Mouse (Mus musculus): ENCODE measurements around the gene Gpr37l1. TPM values are rescaled to one million over a fixed set of nuclear protein-coding genes. Genes with fewer than 3 reads are reported as not detected.

Gpr37l1 gene
- total RNA-seq, 2 experiments from 2014 or later = 0.29 TPM; not detected in 1

DNA sequence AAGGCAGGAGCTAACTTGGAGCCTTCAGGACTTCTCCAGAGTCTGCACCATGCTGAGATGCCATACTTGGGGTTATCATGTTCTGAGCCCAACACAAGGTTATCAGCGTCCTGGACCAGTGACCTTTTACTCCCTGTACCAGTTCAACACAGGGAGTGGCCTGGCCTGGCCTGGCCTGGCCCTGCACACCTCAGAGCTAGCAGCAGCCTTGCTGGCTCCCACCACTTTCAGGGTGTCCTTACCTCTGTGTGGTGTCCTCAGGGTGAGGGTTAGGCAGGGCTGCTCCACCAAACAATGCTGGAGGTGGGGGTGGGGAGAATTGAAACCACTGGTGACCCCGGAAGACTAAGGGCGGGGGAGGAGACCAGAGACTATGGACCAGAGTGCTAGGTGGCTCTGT lies 15.5 kb upstream of the Gpr37l1 start:
- intact Hi-C loops (cut with DNase I) = no loop called here
- no peak for DNase-seq

DNA sequence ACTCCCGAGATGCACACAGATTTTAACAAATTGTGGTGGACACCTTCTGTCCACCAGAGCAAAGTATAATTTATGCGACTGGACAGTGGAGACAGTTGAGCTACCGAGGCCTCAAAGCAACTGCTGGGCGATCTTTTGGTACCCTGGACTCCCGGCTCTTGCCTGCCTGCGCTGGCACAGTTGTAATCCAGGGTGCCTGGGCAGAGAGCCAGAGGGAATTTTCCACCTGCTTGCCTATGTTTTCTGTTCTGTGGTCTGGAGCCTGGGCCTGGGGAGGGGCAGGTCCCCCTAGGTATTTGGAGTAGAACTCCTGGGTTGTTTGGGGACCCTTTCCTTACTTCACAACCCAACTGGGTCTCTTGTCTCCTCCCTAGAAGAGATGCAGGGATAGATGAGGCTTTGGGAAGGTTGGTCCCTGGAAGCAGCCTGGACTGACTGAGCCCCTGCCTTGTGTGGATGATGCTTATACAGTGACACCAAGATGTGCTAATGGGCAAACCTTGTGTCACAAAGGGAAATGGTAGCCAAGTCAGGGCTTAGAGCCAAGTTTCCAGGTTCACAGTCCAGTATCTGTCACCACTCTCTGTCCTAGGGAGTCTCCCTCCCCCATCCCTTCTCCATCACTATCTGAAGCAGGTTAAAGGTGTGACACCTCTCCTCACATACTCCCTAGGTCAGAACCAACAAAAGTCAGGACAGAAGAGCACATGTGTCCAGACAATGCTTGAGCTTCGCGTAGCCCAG lies 14.6 kb upstream of the Gpr37l1 start:
- DNase-seq = no peak
- intact Hi-C loops (cut with DNase I) = no loop called here

DNA sequence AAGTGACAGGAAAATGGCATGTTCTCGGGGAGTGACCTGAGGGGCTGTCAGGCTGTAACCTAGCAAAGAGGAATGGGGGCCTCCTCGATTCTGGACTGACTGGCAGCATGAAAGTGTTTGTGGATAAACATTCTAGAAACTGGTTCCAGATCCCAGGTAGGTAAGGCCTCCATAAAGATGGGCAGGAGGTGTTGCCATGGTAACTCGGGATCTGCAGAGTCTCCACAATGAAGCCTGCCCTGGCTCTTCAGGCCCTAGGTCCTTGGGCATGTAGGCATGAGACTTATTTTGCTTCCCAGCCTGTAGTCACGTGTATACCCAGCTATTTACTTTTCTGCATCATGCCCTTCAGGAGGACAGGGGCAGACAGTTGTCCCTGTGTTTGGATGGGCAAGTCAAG lies 13.8 kb upstream of the Gpr37l1 start:
- intact Hi-C loops (cut with DNase I) = no loop called here

DNA sequence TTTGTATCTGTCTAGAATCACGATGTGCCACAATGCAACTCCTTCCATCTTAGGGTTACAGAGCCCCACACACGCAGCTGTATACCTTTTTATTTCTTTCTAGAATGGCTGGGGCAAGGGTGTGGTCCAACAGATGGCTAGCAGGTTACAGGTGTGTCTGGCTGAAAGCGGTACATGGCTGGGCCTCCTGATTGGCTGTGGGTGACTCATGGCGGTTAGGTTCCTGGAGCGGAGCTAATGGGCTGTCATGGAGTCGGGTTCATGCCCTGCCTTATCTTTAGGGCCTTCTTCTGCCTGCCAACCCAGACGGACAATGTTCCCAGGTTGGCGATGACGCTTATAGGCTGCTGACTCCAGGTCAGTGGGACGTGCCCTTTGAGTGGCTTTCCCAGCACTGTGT lies 13.3 kb upstream of the Gpr37l1 start:
- intact Hi-C loops (cut with DNase I) = no loop called here
- no peak for DNase-seq

More for the DNA sequence above, 13.8 kb upstream of the Gpr37l1 start:
- DNase-seq = no peak

DNA sequence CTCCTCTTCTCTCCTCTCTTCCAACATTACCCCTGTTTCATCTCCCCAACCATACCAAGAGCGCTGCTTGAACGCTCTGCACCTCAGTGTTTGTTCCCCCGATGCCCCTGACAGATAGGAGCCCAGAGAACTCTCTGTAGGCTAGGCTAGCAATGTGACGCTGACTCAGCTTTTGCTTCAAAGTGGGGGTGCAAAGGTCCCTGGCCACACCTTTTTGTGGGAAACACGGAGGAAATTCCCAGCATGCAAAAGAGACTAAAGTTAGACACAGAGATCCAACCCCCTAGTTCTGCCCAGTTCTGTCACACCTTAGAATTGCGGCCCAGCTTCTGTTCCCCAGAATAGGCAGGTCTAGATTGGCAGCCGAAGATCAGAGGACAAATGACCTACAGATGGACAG lies 11.4 kb upstream of the Gpr37l1 start:
- intact Hi-C loops (cut with DNase I) = no loop called here
- no peak for DNase-seq

DNA sequence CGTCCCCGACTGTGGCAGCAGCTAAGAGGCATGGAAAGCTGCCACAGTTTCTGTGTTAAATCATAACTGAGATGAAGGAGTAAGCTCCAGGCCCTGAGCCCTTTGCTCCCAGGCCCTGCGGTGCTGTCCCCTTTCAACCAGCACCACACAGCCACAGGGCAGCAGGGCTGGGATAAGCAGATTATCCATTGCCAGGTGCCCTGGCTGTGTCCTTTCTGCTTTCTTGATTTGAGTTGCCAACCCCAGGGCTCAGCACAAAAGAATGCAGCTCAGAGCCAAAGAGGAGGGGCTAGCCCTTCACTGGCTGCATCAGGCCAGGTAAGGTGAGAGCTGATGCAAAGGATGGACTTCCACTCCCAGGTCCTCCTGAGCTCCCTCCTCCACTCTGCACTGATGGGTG lies 10.2 kb upstream of the Gpr37l1 start:
- intact Hi-C loops (cut with DNase I) = no loop called here
- no peak for DNase-seq

DNA sequence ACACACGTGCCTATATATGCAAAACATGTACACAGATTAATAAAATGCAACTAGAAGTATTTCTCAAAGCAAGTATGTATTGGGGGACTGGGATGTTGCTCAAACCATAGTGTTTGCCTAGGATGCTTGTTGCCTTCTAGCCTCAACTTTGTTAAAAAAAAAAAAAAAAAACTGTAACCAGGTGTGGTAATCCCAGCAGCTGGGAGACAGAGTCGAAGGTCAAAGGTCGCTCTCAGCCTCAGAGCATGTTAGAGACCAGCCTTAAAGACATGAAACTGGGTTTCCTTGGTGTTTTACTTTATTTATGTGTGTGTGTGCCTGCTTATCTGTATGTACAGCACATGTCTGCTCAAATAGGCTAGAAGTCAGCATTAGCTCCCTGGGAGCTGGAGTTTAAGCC lies 7.7 kb upstream of the Gpr37l1 start:
- no peak for DNase-seq
- intact Hi-C loops (cut with DNase I) = no loop called here

DNA sequence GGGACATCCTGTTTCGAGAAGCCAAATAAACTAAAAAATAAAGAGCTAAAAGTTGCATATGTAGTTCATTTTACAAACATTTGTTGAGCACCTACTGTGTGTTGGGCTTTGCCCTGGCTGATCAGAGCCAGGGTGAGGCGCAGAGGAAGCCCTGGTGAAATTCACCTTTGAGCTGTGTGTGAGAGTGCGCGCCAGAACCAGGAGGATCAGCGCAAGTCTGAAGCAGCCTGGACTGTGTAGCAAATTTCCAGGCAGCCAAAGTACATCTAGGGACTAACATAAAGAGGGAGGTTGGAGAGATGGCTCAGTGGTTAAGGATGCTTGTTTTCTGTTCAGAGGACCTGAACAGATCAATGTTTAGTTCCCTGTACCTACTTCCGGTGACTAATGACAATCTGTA lies 5.8 kb upstream of the Gpr37l1 start:
- intact Hi-C loops (cut with DNase I) = no loop called here
- DNase-seq = no peak

DNA sequence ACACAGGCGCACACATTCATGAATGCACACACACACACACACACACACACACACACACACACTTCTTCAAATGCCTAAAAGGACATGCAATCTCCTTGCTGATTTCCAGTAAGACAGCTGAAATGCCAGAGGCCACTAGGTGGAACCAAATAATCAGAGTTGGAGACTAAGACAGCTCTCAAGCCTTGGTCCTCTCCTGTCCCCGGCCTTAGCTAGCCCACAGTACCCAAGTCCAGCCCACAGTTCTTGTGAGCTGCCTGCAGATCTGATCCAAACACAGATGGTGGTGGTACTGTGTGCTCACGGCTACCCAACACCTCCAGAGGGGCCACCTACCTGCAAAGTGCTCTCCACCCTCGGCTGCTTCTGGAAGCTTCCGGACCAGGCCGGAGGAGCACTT lies 4.5 kb upstream of the Gpr37l1 start:
- intact Hi-C loops (cut with DNase I) = loop anchor here (1.0 kb wide), 2 partner anchors 87 to 196 kb away; no protein-coding TSS in a partner anchor
- peak; percentile 82 to 84 for DNase-seq

DNA sequence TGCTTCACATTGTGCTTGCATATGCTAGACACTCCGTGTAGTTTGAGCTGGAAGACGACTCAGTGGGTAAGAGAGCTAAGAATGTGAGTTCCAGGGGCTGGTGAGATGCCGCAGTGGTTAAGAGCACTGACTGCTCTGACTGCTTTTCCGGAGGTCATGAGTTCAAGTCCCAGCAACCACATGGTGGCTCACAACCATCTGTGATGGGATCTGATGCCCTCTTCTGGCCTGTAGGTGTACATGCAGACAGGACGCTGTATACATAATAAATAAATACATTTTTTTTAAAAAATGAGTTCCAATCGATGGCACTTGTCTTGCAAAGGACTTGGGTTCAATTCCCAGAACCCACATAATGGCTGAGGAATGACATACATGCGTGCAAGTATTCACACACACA lies 3.7 kb upstream of the Gpr37l1 start:
- intact Hi-C loops (cut with DNase I) = no loop called here
- DNase-seq = no peak

DNA sequence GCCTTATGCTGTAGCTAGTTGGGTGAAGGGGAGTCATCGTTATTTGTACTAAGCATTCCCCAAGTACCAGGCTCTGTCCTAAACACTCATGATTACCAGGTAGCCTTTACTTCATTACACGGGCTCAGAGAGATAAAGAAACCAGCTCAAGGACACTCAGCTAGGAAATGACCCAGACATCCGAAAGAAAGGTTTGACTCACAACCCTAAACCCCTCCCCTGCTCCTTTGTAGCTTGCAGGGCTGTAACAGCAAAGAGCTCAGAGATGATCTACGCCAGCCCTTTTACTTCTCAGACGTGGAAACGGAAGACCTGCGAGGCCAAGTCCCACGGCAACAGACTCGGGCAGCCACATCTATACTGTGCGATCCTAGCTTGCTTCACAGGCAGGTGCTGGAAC lies 2.8 kb upstream of the Gpr37l1 start:
- intact Hi-C loops (cut with DNase I) = no loop called here
- DNase-seq = no peak

DNA sequence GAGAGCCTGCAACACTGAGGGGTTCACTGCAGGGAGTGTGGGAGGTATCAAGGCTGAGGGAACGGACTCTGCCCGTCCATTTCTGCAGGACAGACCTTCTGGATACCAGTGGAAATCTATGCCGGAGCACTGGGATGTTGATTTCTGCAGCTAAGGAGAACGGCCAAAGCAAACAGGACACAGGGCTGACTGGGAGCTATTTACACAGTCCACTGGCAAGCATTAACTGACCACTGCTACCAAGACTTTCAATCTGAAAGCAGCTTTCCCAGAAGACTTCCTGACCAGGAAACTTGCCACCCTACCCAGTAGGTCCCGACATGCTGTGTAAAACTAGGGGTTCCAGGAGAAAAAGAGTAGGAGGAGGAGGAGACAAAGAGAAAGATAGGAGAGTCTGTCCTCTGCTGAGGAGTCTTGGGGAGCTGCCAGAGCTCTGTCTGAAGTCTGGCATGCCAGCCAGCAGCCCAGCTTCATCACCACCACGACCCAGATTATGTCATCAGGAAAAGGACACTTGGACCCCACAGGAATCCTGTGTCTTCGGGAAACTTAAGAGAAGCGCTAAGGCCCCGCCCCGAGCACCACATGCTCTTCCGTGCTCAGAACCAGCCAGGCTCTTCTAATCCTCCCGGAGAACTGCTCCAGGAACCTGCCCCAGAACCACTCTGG lies 2.2 kb upstream of the Gpr37l1 start:
- DNase-seq = peak; percentile 21 to 32
- intact Hi-C loops (cut with DNase I) = no loop called here

DNA sequence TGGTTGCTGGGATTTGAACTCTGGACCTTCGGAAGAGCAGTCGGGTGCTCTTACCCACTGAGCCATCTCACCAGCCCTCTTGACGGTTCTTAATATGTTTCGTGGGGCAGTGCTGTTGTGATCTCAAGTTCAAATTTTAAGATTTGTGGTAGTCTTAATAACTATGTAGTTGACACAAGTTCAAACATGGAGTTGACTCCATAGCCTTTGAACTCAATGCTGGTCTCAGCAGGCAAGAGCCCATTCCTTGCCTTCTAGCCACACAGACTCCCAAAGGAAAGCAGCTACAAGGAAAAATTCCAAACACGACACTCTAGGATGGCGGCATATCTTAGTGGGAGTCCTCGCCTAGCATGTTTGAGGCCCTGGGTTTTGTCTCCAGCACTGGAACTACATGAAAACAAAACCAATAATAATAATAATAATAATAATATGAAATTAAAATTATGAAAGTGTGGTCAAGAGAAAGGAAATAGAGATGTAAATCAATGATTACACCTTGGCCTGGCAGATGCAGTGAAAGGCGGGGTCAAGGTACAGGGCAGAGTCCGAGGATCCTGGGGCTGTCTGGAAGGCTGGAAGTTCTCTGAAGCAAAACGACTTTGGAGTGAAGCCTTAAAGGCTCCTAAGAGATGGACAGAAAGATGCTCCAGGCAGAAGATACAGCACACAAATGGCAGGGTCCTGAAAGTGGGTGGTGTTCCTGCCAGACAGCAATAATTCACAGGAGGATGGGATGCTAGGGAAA lies 1.1 kb upstream of the Gpr37l1 start:
- no peak for DNase-seq
- intact Hi-C loops (cut with DNase I) = no loop called here

DNA sequence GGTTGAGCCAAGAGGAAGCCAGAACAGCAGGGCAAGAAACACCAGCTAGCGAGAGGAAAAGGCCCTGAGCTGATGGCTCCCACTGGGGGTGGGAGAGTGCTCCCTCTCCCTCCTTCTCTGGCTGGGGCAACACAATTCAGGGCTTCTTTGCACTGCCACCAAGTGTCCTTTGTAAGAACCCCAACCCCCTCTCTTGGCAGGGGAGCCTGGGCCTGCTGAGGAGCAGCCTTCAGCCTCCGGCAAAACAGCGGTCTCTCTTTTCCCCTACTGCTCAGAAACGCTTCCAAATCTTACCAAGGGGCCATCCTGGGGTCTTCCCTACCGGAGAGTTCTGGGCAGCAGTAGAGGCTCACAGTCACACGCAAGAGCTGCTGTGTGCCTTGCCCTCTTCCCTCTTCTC lies 4.8 kb downstream of the Gpr37l1 start:
- no peak for DNase-seq
- intact Hi-C loops (cut with DNase I) = no loop called here

DNA sequence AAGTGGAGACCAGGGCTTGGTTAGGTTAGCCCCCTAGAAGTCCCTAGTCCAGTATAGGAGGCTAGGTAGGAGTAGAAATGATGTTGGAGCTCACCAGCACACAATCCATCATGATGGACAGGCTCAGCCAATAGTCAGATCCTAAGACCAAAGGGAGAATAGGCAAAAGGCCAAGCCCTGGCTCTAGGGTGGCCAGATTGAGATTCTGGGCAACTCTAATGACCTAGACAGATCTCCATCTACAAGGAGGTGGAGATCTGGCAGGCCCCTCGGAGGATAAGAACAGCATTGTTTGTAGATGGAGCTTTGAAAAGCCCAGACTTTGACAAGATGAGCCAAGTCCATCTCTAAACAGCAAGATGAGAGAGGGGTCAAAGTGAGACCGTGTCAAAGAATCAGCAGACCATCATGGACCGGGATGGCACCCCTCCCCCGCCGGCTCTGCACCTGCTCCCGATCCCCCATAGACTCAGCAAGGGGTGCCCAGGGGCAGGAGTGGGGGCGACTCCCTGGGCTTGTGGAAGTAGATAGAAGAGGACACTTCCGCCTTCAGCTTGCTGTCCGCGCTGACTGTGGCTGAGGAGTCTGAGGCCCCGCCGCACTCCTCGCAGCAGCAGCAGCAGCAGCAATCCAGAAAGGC lies 7.0 kb downstream of the Gpr37l1 start:
- no peak for DNase-seq
- intact Hi-C loops (cut with DNase I) = no loop called here

DNA sequence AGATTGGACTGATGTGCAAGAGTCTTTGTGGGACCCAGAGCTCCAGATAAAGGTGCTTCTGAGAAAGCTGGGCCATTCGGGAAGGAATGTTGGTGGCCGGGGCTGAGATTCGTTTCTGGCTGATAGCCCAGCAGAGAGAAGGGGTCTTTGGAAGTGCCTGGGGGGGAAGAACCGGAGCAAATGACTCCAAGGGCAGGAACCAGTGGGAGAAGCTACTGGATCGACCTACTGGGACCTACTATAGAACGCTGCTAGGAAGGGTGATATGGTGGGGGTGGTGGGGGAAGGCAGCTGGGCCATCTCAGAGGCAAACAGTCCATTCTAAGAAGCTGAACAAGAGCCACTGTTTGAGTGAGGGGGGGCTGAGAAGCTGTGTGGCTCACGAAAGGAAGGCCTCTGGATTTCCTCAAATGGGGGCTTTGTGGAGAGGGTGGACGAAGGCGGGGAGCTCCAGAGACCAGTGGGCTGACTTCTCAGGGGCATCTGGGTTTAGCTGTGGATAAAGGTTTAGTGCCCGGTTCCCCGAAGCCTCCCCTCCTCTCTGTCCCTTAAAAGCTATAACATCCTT lies 7.8 kb downstream of the Gpr37l1 start:
- no peak for DNase-seq

DNA sequence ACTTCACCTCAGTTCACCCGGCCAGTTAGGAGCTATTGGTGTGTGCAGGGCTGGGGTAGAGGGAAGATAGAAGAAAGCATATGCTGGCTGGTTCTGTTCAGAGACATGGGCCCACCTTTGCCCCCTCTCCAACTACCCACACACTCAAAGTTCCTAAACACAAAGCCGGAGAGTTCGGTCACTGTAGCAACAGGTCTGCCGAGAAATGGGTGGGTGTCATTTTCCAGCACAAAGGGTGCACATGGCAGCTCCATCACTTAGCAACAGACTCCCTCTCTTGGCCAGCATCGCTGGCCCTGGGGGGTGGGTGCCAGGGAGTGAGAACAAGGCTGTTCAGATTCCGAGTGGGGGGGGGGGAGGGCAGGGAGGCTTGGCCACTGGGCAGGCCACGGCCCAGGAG lies 8.4 kb downstream of the Gpr37l1 start:
- intact Hi-C loops (cut with DNase I) = loop anchor here (10.0 kb wide), 1 partner anchor 536 kb away; no protein-coding TSS in a partner anchor
- no peak for DNase-seq

More for the DNA sequence above, 7.8 kb downstream of the Gpr37l1 start:
- intact Hi-C loops (cut with DNase I) = loop anchor here (10.0 kb wide), 1 partner anchor 535 kb away; no protein-coding TSS in a partner anchor

DNA sequence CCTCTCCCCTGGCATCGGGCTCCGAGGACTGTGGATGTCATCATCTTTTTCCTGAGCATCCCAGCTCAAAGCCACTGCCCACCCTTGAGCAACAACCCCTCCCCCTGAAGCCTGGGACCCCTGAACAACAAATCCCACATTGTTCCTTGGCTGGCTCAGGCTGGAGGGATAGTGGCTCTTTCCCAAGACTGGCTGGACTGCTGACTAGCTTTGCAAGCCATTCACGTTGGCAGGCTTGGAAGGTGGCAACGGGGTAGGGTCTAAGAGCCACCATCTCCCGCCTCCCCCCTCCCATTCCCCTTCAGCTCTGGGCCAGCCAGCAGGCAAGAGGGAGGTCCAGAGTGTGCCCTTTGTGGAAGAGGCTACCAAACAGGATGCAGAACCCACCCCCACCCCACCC lies 8.8 kb downstream of the Gpr37l1 start:
- DNase-seq = no peak
- intact Hi-C loops (cut with DNase I) = loop anchor here (10.0 kb wide), 1 partner anchor 536 kb away; no protein-coding TSS in a partner anchor

DNA sequence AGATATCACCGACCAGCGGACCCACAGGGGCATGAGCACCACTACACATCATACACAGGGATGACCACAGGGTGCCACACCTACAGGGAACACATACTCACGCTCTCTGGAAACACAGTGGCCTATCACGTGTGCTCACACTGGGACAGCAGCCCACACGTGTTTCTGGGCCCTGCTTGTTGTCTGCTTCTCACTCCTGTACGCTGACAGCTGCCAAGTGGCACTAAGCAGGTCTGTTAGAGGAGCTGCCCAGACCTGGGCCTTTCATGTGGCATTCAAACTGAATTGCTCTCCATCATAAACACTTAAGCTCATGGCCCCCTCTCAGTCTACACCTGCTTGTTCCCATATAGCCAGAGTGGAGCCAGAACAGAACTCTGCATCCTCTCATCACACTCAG lies 11.2 kb downstream of the Gpr37l1 start:
- intact Hi-C loops (cut with DNase I) = loop anchor here (10.0 kb wide), 1 partner anchor 539 kb away; no protein-coding TSS in a partner anchor
- DNase-seq = peak; percentile 83 to 84

DNA sequence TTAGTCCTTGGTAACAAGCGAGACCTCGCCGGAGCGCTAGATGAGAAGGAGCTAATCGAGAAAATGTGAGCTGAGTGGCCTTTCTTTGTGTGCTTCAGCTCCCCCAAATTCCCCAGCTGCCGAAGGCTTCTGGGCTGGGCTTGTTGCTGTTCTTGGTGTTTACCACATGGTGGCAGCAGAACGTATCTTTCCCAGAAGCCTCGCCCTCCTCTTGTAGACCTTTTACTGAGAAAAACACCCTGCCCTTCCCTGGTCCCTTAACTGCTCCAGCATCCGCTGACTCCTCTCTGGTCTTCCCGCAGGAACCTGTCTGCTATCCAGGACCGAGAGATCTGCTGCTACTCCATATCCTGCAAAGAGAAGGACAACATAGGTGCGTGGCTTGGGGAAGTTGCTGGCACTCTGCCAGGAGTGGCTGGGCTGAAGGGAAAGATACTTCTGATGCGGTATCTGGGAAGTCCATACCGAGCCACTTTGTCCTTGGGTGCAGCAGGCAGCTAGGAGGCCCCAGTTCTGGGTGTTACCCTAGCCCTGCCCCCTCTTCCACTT lies 13.0 kb downstream of the Gpr37l1 start:
- intact Hi-C loops (cut with DNase I) = loop anchor here (1.0 to 10.0 kb wide), 2 partner anchors 214 to 540 kb away; no protein-coding TSS in a partner anchor
- DNase-seq = peak; percentile 83 to 87
